Mouse (Mus musculus): ENCODE results near the gene Gpr162. TPM values are rescaled to one million over a fixed set of nuclear protein-coding genes. Genes with fewer than 3 reads are reported as not detected.

The Gpr162 gene
- polyA plus RNA-seq, 1 experiment from 2014 or later = 0.80 TPM

Other genes starting within 250 kb of the Gpr162 start
- gene C1s2, start 227.9 kb downstream of the Gpr162 start, polyA plus RNA-seq (2014; fragmentation: Nextera tagmentation; extraction: Ambion mirVana) = not detected in 2 replicates
- 35.5 and 41.1 TPM in 2 replicates for gene Lpcat3, start 201.0 kb downstream of the Gpr162 start, polyA plus RNA-seq (2014; fragmentation: Nextera tagmentation; extraction: Ambion mirVana)
- gene Emg1, start 151.8 kb downstream of the Gpr162 start, polyA plus RNA-seq (2014; fragmentation: Nextera tagmentation; extraction: Ambion mirVana) = 139 and 148 TPM in 2 replicates
- 335 and 336 TPM in 2 replicates for gene Phb2, start 151.6 kb downstream of the Gpr162 start, polyA plus RNA-seq (2014; fragmentation: Nextera tagmentation; extraction: Ambion mirVana)
- gene Ptpn6, start 125.3 kb downstream of the Gpr162 start, polyA plus RNA-seq (2014; fragmentation: Nextera tagmentation; extraction: Ambion mirVana) = 4.8 and 6.9 TPM in 2 replicates
- gene Grcc10, start 122.6 kb downstream of the Gpr162 start, polyA plus RNA-seq (2014; fragmentation: Nextera tagmentation; extraction: Ambion mirVana) = 352 and 380 TPM in 2 replicates
- gene Gm45234, start 108.0 kb downstream of the Gpr162 start, polyA plus RNA-seq (2014; fragmentation: Nextera tagmentation; extraction: Ambion mirVana) = not detected in 2 replicates
- gene Atn1, start 107.5 kb downstream of the Gpr162 start, polyA plus RNA-seq (2014; fragmentation: Nextera tagmentation; extraction: Ambion mirVana) = 7.4 and 9.5 TPM in 2 replicates
- 5.3 TPM in 2 replicates for gene Eno2, start 94.3 kb downstream of the Gpr162 start, polyA plus RNA-seq (2014; fragmentation: Nextera tagmentation; extraction: Ambion mirVana)
- not detected in 2 replicates for gene Lrrc23, start 84.3 kb downstream of the Gpr162 start, polyA plus RNA-seq (2014; fragmentation: Nextera tagmentation; extraction: Ambion mirVana)
- gene Spsb2, start 55.3 kb downstream of the Gpr162 start, polyA plus RNA-seq (2014; fragmentation: Nextera tagmentation; extraction: Ambion mirVana) = 4.5 and 6.6 TPM in 2 replicates
- gene Tpi1, start 49.7 kb downstream of the Gpr162 start, polyA plus RNA-seq (2014; fragmentation: Nextera tagmentation; extraction: Ambion mirVana) = 1,419 and 1,543 TPM in 2 replicates
- gene Usp5, start 34.5 kb downstream of the Gpr162 start, polyA plus RNA-seq (2014; fragmentation: Nextera tagmentation; extraction: Ambion mirVana) = 87.3 and 98.3 TPM in 2 replicates
- gene Cdca3, start 34.4 kb downstream of the Gpr162 start, polyA plus RNA-seq (2014; fragmentation: Nextera tagmentation; extraction: Ambion mirVana) = 137 and 153 TPM in 2 replicates
- gene Gnb3, start 23.7 kb downstream of the Gpr162 start, polyA plus RNA-seq (2014; fragmentation: Nextera tagmentation; extraction: Ambion mirVana) = 5.4 and 6.6 TPM in 2 replicates
- gene P3h3, start 6.2 kb downstream of the Gpr162 start, polyA plus RNA-seq (2014; fragmentation: Nextera tagmentation; extraction: Ambion mirVana) = 13.8 and 15.8 TPM in 2 replicates
- gene Cd4, start 24.2 kb upstream of the Gpr162 start, polyA plus RNA-seq (2014; fragmentation: Nextera tagmentation; extraction: Ambion mirVana) = not detected in 2 replicates
- 1.1 and 1.3 TPM in 2 replicates for gene Lag3, start 47.7 kb upstream of the Gpr162 start, polyA plus RNA-seq (2014; fragmentation: Nextera tagmentation; extraction: Ambion mirVana)
- gene Ptms, start 56.1 kb upstream of the Gpr162 start, polyA plus RNA-seq (2014; fragmentation: Nextera tagmentation; extraction: Ambion mirVana) = 138 and 158 TPM in 2 replicates
- gene Mlf2, start 67.4 kb upstream of the Gpr162 start, polyA plus RNA-seq (2014; fragmentation: Nextera tagmentation; extraction: Ambion mirVana) = 326 and 347 TPM in 2 replicates
- gene Cops7a, start 101.6 kb upstream of the Gpr162 start, polyA plus RNA-seq (2014; fragmentation: Nextera tagmentation; extraction: Ambion mirVana) = 134 and 142 TPM in 2 replicates
- gene Pianp, start 132.7 kb upstream of the Gpr162 start, polyA plus RNA-seq (2014; fragmentation: Nextera tagmentation; extraction: Ambion mirVana) = 0.41 TPM in 1 of 2 replicates, not detected in the other
- gene Zfp384, start 145.2 kb upstream of the Gpr162 start, polyA plus RNA-seq (2014; fragmentation: Nextera tagmentation; extraction: Ambion mirVana) = 7.1 and 9.9 TPM in 2 replicates
- gene Ing4, start 175.8 kb upstream of the Gpr162 start, polyA plus RNA-seq (2014; fragmentation: Nextera tagmentation; extraction: Ambion mirVana) = 66.6 and 80.5 TPM in 2 replicates
- gene Acrbp, start 185.7 kb upstream of the Gpr162 start, polyA plus RNA-seq (2014; fragmentation: Nextera tagmentation; extraction: Ambion mirVana) = 8.3 TPM in 2 replicates
- 0.27 TPM in 1 of 2 replicates, not detected in the other for gene Lpar5, start 203.9 kb upstream of the Gpr162 start, polyA plus RNA-seq (2014; fragmentation: Nextera tagmentation; extraction: Ambion mirVana)
- 64.4 and 67.8 TPM in 2 replicates for gene Chd4, start 232.0 kb upstream of the Gpr162 start, polyA plus RNA-seq (2014; fragmentation: Nextera tagmentation; extraction: Ambion mirVana)

Measured in heart, embryonic 11.5 days (tissue).